Mouse (Mus musculus) embryonic facial prominence, embryonic 14.5 days (tissue): ENCODE measurements around the gene Mns1. TPM values are rescaled to one million over a fixed set of nuclear protein-coding genes. Genes with fewer than 3 reads are reported as not detected.

Source experiments
- ATAC-seq: fragments of 200-750 bp; cut with Nextera tagmentation; 2 replicates; pipeline ENCODE4 v1.8.0; 2017; ENCODE audit warnings: low read depth, moderate number of reproducible peaks, moderate TSS enrichment
- DNase-seq: peaks from one replicate; pipeline ENCODE4 v3.0.0-alpha.2; 2015; ENCODE audit warnings: low spot score
- H3K27ac ChIP-seq: fragments of 300-500 bp; sonication (generic); replicated peaks from 2 replicates; pipeline ENCODE4 v1.5.1; 2014; ENCODE audit warnings: low read depth, mild to moderate bottlenecking, low read length, moderate library complexity
- H3K27me3 ChIP-seq: fragments of 300-500 bp; sonication (generic); replicated peaks from 2 replicates; pipeline ENCODE4 v1.6.1; 2014; ENCODE audit warnings: low read length; ENCODE audit not compliant: control insufficient read depth, insufficient read depth
- H3K36me3 ChIP-seq: fragments of 300-500 bp; sonication (generic); 2 replicates; pipeline ENCODE4 v1.6.1; 2014; ENCODE audit warnings: low read length, mixed read lengths; ENCODE audit not compliant: control insufficient read depth, insufficient read depth
- H3K4me1 ChIP-seq: fragments of 300-500 bp; sonication (generic); 2 replicates; pipeline ENCODE4 v1.6.1; 2014; ENCODE audit warnings: antibody characterized with exemption, low read length; ENCODE audit not compliant: control insufficient read depth, insufficient read depth
- H3K4me2 ChIP-seq: fragments of 300-500 bp; sonication (generic); 2 replicates; pipeline ENCODE4 v1.6.1; 2014; ENCODE audit warnings: low read depth, mild to moderate bottlenecking, low read length, moderate library complexity, mixed read lengths
- H3K4me3 ChIP-seq: fragments of 300-500 bp; sonication (generic); 2 replicates; pipeline ENCODE4 v1.5.1; 2014; ENCODE audit warnings: low read depth, mild to moderate bottlenecking, low read length
- H3K9ac ChIP-seq: fragments of 300-500 bp; sonication (generic); 2 replicates; pipeline ENCODE4 v1.6.1; 2014; ENCODE audit warnings: low read depth, mild to moderate bottlenecking, low read length, moderate library complexity, mixed read lengths
- H3K9me3 ChIP-seq: fragments of 300-500 bp; sonication (generic); 2 replicates; pipeline ENCODE4 v1.6.1; 2016; ENCODE audit warnings: low read length; ENCODE audit not compliant: control insufficient read depth
- WGBS: fragments of 180-500 bp; shearing (Covaris S2); extraction: QIAGEN DNeasy Blood & Tissue Kit; methylation state at CpG from one replicate; pipeline ENCODE4 v1.1.7; 2014; 5-methylcytosine and 5-hydroxymethylcytosine counted together
- polyA plus RNA-seq: library from polyadenylated mRNA; unstranded; fragments of >200 nt; fragmentation: Nextera tagmentation; extraction: Ambion mirVana; gene quantifications from 2 replicates; pipeline ENCODE4 v1.2.1, GENCODE M21; 2014

Gene Mns1
- 22.7 and 24.3 TPM in 2 replicates for polyA plus RNA-seq

GRCm38 (mm10) chr9:72437822-72438701, at the start of gene Mns1:
Gene Mns1, plus strand, starts transcription at chr9:72438011.
- no peaks in the 10 kb centered on the region for H3K36me3 ChIP-seq
- peak within 1 kb of the TSS; percentile 70 for H3K9ac ChIP-seq
- WGBS, result 1% methylated on average over 42 of the region's 43 CpGs
- no peaks in the 10 kb centered on the region for H3K27me3 ChIP-seq
- H3K9me3 ChIP-seq, result no peaks in the 10 kb centered on the region
- peak within 1 kb of the TSS; percentile 76 for H3K4me2 ChIP-seq
- ATAC-seq (peak; percentile 99), DNase-seq (peak; percentile 98)
- H3K4me1 ChIP-seq, result peaks cover 5% of the 10 kb centered on the region; the same call in 1 of the 2 replicates
- H3K27ac ChIP-seq, result peak within 1 kb of the TSS; percentile 39; the same call in 1 of the 2 replicates
- peak within 1 kb of the TSS; percentile 68 for H3K4me3 ChIP-seq

- Histone ChIP-seq H3K27ac (no peak overlapping the region), H3K9me3 (no peaks in the 10 kb centered on the region), H3K4me1 (0 out of 2 replicates have a peak, but pooled peaks cover 4% of the 10 kb centered on the region), H3K36me3 (no peaks in the 10 kb centered on the region), H3K27me3 (no peaks in the 10 kb centered on the region), H3K4me3 (no peak overlapping the region), H3K4me2 (no peak overlapping the region), H3K9ac (no peak overlapping the region)
- DNase-seq, result no peak
- ATAC-seq, result no peak
- 73% methylated on average over 4 of the region's 4 CpGs for WGBS
Observed at GRCm38 (mm10) chr9:72388934-72389333, 48.9 kb upstream of the Mns1 start.

GRCm38 (mm10) chr9:72389431-72390002, 48.3 kb upstream of the Mns1 start:
- Histone ChIP-seq H3K4me1 (peaks cover 7% of the 10 kb centered on the region; the same call in 1 of the 2 replicates), H3K27me3 (no peaks in the 10 kb centered on the region), H3K36me3 (no peaks in the 10 kb centered on the region), H3K4me2 (no peak overlapping the region), H3K9me3 (no peaks in the 10 kb centered on the region), H3K4me3 (no peak overlapping the region), H3K9ac (no peak overlapping the region), H3K27ac (no peak overlapping the region)
- DNase-seq, result no peak
- WGBS, result 78% methylated on average over 14 of the region's 14 CpGs
- no peak for ATAC-seq

- DNase-seq, result peak; percentile 41
- Histone ChIP-seq H3K27me3 (no peaks in the 10 kb centered on the region), H3K4me1 (peaks cover 7% of the 10 kb centered on the region; the same call in 1 of the 2 replicates), H3K27ac (no peak overlapping the region), H3K36me3 (no peaks in the 10 kb centered on the region), H3K9me3 (no peaks in the 10 kb centered on the region), H3K9ac (no peak overlapping the region), H3K4me2 (no peak overlapping the region), H3K4me3 (no peak overlapping the region)
- WGBS, result 78% methylated on average over 12 of the region's 12 CpGs
- no peak for ATAC-seq
Observed at GRCm38 (mm10) chr9:72390321-72391077, 47.3 kb upstream of the Mns1 start.

GRCm38 (mm10) chr9:72392686-72393085, 45.1 kb upstream of the Mns1 start:
- 52% methylated on average over 7 of the region's 7 CpGs for WGBS
- ATAC-seq (no peak), DNase-seq (peak; percentile 61)
- Histone ChIP-seq H3K4me3 (no peak overlapping the region), H3K9ac (no peak overlapping the region), H3K27me3 (no peaks in the 10 kb centered on the region), H3K4me1 (peaks cover 7% of the 10 kb centered on the region; the same call in 1 of the 2 replicates), H3K9me3 (no peaks in the 10 kb centered on the region), H3K27ac (no peak overlapping the region), H3K4me2 (no peak overlapping the region), H3K36me3 (no peaks in the 10 kb centered on the region)

GRCm38 (mm10) chr9:72393238-72393637, 44.6 kb upstream of the Mns1 start:
- Histone ChIP-seq H3K4me3 (no peak overlapping the region), H3K9ac (no peak overlapping the region), H3K4me1 (peaks cover 7% of the 10 kb centered on the region; the same call in 1 of the 2 replicates), H3K4me2 (no peak overlapping the region), H3K9me3 (no peaks in the 10 kb centered on the region), H3K36me3 (no peaks in the 10 kb centered on the region), H3K27me3 (no peaks in the 10 kb centered on the region), H3K27ac (no peak overlapping the region)
- 78% methylated on average over 15 of the region's 15 CpGs for WGBS
- no peak for DNase-seq
- ATAC-seq, result no peak

GRCm38 (mm10) chr9:72393869-72394341, 43.9 kb upstream of the Mns1 start:
- H3K9ac ChIP-seq, result no peak overlapping the region
- no peak for ATAC-seq

GRCm38 (mm10) chr9:72400121-72400520, 37.7 kb upstream of the Mns1 start:
- no peaks in the 10 kb centered on the region for H3K36me3 ChIP-seq
- H3K27me3 ChIP-seq, result no peaks in the 10 kb centered on the region
- no peak overlapping the region for H3K4me3 ChIP-seq
- ATAC-seq (no peak), DNase-seq (no peak)
- H3K4me2 ChIP-seq, result no peak overlapping the region
- no peak overlapping the region for H3K27ac ChIP-seq
- no peaks in the 10 kb centered on the region for H3K9me3 ChIP-seq
- H3K4me1 ChIP-seq, result no peaks in the 10 kb centered on the region
- no peak overlapping the region; the same call in 1 of the 2 replicates for H3K9ac ChIP-seq
- WGBS, result 40% methylated on average over 4 of the region's 4 CpGs

More at GRCm38 (mm10) chr9:72393869-72394341, 43.9 kb upstream of the Mns1 start:
- no peak overlapping the region for H3K4me2 ChIP-seq
- no peak overlapping the region for H3K4me3 ChIP-seq
- WGBS, result 56% methylated on average over 8 of the region's 8 CpGs
- H3K27ac ChIP-seq, result no peak overlapping the region
- peak; percentile 41 for DNase-seq
- peaks cover 7% of the 10 kb centered on the region; the same call in 1 of the 2 replicates for H3K4me1 ChIP-seq
- H3K9me3 ChIP-seq, result no peaks in the 10 kb centered on the region
- no peaks in the 10 kb centered on the region for H3K27me3 ChIP-seq
- no peaks in the 10 kb centered on the region for H3K36me3 ChIP-seq
